Mouse (Mus musculus): Measurements from ENCODE around the gene Snorc. TPM values are rescaled to one million over a fixed set of nuclear protein-coding genes. Genes with fewer than 3 reads are reported as not detected.

Gene Snorc
- total RNA-seq, 2 experiments from 2014 or later = not detected

- intact Hi-C loops (cut with DNase I) = no loop called here
- peak in 1 of 2 experiments; percentile 28 for DNase-seq (ENCODE audit: extremely low spot score in 1 of 2, low spot score in 2 of 2)
These were observed 38.8 kb downstream of the Snorc start for GRCm38 (mm10) chr1:87508591-87509560.

GRCm38 (mm10) chr1:87509561-87510165, 39.6 kb downstream of the Snorc start, which contains the start of gene Neu2:
Gene Neu2, plus strand, starts transcription at chr1:87509889.
- peak in 1 of 2 experiments; percentile 48 for DNase-seq (ENCODE audit: extremely low spot score in 1 of 2, low spot score in 2 of 2)
- intact Hi-C loops (cut with DNase I) = no loop called here

DNA sequence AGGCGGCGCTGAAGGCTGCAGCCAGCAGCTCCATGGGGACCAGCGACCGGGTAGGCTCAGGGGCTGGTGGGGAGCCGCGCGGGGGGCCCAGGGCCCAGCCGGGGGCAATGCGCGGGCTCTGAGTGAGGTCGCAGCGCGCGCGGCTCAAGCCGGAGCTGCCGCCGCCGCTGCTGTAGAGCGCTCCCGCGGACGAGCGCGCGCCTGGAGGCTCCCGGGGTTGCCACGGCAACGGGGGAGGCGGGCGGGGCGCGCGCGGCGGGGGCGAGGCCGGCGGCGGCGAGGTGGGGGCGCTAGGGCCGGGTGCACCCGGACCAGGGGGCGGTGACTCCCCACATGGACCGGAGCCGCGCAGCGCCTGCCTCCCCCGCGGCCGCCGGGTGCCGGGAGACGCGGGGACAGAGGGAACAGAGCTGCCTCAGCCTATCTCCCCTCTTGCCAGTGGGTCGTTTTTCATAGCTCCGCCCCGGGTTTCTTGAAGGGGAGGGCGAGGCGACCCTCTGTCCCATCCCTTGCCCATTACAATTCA, 40.2 kb downstream of the Snorc start:
- intact Hi-C loops (cut with DNase I) = no loop called here
- peak in 1 of 2 experiments; percentile 88 for DNase-seq (ENCODE audit: extremely low spot score in 1 of 2, low spot score in 2 of 2)

- DNase-seq (ENCODE audit: extremely low spot score in 1 of 2, low spot score in 2 of 2) = no peak
- intact Hi-C loops (cut with DNase I) = no loop called here
These were observed 40.8 kb downstream of the Snorc start for GRCm38 (mm10) chr1:87510845-87511244.

DNA sequence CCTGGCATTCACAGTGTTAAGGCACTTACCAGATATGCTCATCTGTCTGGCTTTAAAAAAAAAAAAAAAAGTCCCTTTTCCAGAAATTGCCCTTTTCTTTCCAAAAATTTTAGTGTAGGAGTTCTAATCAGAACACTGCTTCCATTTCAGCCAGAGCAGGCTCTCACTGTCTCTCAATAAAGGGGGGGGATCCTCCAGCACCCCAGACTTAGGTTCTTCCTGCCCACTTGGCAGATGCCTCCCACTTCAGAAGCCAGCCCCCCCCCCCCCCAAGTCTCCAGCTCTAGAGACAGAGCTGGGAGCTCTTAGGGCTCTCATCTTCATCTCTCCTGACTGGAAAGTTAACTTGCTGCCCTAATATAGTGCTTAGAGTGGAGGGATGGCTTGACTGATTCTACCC, 50.4 kb downstream of the Snorc start:
- intact Hi-C loops (cut with DNase I) = no loop called here
- DNase-seq (ENCODE audit: extremely low spot score in 1 of 2, low spot score in 2 of 2) = no peak

- no peak for DNase-seq (ENCODE audit: extremely low spot score in 1 of 2, low spot score in 2 of 2)
- intact Hi-C loops (cut with DNase I) = no loop called here
These were observed 51.5 kb downstream of the Snorc start for GRCm38 (mm10) chr1:87521523-87521922.

GRCm38 (mm10) chr1:87525041-87525440, 55.0 kb downstream of the Snorc start:
- intact Hi-C loops (cut with DNase I) = loop anchor here (5.0 kb wide), 1 partner anchor 142 kb away; no protein-coding TSS in a partner anchor
- DNase-seq (ENCODE audit: extremely low spot score in 1 of 2, low spot score in 2 of 2) = no peak

Other genes starting within 250 kb of the Snorc start
- 1 to 10 TPM; 6.0 to 7.0 TPM for gene Efhd1, start 205.9 kb upstream of the Snorc start, total RNA-seq (2021)
- 10 to 100 TPM; 73.7 to 77.8 TPM for gene Gigyf2, start 143.3 kb upstream of the Snorc start, total RNA-seq (2021)
- 1 to 10 TPM; 1.2 to 1.9 TPM for gene Kcnj13, start 75.5 kb upstream of the Snorc start, total RNA-seq (2021)
- 1 to 10 TPM; 2.3 to 2.4 TPM for gene Neu2, start 39.6 kb downstream of the Snorc start, total RNA-seq (2021)
- gene Ngef, start 103.6 kb downstream of the Snorc start, total RNA-seq (2021) = 100 to 1,000 TPM; 198 to 200 TPM
- gene Inpp5d, start 150.0 kb downstream of the Snorc start, total RNA-seq (2021) = 10 to 100 TPM; 14.1 to 17.8 TPM